Mouse (Mus musculus) thymus, postnatal 10 days (tissue): ENCODE results near the gene Gfpt2.
"Not testable (repeated sequence)": the region's sequence is repeated elsewhere in the genome, so short reads cannot be mapped to it uniquely, and the experiment has no call there.

Experiments
- DNase-seq, 2 experiments: peaks; one replicate each; pipeline ENCODE4 v3.0.0; 2021; ENCODE audit warnings: low spot score in 2 of 2

Gfpt2 gene

GRCm38 (mm10) chr11:49794342-49795144 is 565 bp downstream of the Gfpt2 start:
- peak in 1 of 2 experiments; percentile 6 for DNase-seq

GRCm38 (mm10) chr11:49798931-49799330 is 5.0 kb downstream of the Gfpt2 start:
- DNase-seq, result no peak

- no peak for DNase-seq
These were observed 7.5 kb downstream of the Gfpt2 start for GRCm38 (mm10) chr11:49801516-49801915.

DNA sequence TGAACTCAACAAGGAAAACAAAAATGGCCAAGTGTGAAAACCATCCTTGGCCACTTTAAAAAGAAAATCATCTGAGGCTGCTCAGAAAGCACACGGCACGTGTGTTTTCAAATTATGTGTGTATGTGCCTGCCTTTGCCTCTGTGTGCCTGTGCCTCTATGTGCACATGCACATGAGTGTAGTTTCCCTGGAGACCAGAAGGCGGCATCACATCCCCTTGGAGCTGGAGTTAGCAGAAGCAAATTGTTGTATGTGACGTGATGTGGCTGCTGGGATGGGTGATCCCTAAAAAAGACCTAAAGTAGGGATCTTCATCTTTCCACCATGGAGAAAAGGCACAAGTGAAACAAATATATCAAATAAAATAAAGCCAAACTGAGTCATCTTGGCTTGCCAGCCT is 9.8 kb downstream of the Gfpt2 start:
- DNase-seq, result no peak

- DNase-seq, result no peak
These were observed 12.2 kb downstream of the Gfpt2 start for GRCm38 (mm10) chr11:49806218-49806617.

GRCm38 (mm10) chr11:49808946-49809345 is 15.0 kb downstream of the Gfpt2 start:
- no peak for DNase-seq

DNA sequence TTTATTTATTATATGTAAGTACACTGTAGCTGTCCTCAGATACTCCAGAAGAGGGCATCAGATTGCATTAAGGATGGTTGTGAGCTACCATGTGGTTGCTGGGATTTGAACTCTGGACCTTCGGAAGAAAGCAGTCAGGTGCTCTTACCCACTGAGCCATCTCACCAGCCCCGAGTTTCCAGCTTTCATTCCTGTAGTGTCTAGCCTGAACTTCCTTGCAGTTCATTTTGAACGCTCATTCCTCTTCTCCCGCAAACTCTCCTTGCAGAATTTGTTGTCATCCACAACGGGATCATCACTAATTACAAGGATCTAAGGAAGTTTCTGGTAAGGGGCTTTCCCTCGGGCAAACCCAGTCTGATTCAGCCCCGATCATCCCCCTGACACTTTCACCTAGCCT is 16.7 kb downstream of the Gfpt2 start:
- not testable (repeated sequence) for DNase-seq

DNA sequence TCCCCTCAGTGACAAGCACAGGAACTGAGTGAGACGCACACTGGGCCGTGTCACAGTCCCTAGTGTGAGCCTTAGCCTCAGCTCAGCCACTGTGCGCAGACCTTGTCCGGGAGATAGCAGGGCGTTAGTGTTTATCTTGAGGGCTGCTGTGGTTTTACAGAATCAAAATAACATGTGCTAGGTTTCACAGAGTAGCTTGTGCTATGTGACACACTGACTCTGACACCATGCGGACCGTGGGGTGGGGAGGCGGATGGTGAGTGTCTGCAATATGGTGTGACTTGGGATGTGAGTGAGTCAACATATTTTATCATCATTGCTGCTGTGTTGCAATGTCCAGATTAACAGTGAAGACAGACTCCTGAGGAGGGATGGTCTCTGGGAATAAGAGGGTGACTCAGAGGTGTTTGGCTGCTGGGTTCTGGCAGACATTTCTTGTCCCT is 17.1 kb downstream of the Gfpt2 start:
- no peak for DNase-seq

DNA sequence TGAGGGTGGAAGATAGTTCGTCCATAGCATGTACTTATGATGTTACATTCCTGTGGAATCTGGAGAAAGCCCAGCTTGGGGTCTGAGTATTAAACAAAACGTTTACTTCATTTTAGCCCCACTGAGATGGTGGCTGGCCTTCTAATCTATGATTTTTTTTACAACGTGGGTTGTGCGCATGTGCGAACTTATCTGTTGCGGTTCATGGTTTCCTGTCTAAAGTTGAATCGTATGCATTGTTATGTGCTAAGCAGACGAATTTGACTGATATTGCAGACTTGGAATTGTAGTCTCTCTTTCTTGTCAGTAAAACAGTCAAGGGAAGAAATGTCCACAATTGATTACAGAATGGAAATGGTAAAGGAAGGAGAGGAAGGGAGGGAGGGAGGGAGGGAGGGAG is 17.9 kb downstream of the Gfpt2 start:
- DNase-seq, result peak in 1 of 2 experiments; percentile 29

- DNase-seq, result no peak
These were observed 25.0 kb downstream of the Gfpt2 start for GRCm38 (mm10) chr11:49818869-49819566.

DNA sequence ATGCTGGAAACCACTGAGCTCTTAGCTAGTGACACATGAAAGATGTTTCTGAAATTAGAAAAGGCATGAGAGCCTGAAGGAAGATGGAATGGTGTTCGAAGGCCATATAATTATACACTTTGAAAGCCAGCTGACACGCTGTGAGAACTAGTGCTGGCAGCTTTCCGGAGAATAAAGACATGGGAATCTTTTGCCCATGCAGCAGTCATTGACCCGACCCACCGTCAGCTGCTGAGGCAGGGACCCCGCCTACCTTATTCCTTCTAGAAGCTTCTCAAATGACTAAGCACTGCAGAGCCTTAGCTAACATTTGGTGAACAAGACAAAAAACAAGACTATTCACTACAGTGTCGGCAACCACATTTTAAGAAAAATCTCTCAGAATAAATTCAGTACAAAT is 25.7 kb downstream of the Gfpt2 start:
- no peak for DNase-seq

DNA sequence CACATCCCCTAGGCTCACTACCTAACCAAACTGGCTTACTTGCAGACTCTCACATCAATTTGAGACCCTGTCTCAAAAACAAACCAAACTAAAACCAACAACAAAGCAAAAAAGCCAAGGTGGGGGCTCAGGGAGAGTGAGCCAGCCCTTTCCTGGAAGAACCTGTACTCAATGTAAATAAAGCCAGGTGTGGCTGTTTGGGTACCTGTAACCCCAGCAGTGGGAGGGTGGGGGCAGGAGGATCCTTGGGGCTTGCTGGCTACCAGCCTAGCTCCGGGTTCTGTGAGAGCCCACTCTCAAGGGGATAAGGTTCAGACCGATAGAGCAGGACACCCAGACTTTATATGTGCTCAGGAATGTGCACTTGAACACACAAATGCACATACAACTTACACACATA is 26.9 kb downstream of the Gfpt2 start:
- DNase-seq, result no peak

GRCm38 (mm10) chr11:49821546-49821945 is 27.6 kb downstream of the Gfpt2 start:
- no peak for DNase-seq

DNA sequence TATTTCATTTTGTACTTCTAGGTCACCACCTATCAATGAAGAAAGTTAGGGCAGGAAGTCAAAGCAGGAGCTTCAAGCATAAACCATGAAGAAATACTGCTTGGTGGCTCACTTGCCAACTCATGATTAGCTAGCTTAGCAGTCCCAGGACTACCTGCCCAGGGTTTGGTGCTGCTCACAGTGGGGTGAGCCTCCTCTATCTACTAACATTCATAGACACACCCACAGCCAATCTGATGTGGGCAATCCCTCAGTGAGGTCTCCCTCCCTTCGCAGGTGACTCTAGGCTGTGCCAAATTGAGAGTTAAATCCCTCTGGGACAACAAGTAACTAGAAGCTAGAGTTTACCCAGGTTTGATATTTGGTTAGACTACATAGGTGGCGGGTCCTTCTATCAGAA is 28.4 kb downstream of the Gfpt2 start:
- DNase-seq, result no peak

GRCm38 (mm10) chr11:49824896-49825295 is 30.9 kb downstream of the Gfpt2 start:
- peak; percentile 65 to 88 for DNase-seq

- no peak for DNase-seq
These were observed 33.3 kb downstream of the Gfpt2 start for GRCm38 (mm10) chr11:49827243-49827642.

GRCm38 (mm10) chr11:49829176-49829745 is 35.3 kb downstream of the Gfpt2 start:
- no peak for DNase-seq

DNA sequence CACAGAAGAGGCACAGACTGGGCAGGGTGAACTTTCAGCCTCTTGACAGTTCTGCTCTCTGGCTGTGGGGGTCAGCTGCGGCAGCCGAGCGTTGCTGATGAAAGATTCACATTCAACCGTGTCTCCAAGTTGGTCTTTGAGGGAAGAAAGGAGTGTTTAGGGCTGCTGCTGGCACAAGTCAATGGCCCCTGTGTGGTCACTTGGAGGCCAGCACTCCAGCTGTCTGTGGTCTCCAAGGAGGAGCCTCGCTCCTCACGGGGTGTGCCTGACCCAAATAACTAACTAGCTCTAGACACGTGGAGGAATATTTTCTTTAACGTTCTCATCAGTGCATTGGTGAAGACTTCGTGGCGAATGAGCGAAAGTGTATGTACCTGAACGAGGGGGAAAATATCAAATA is 38.0 kb downstream of the Gfpt2 start:
- DNase-seq, result no peak

- DNase-seq, result no peak
These were observed 39.0 kb downstream of the Gfpt2 start for GRCm38 (mm10) chr11:49832962-49833361.

DNA sequence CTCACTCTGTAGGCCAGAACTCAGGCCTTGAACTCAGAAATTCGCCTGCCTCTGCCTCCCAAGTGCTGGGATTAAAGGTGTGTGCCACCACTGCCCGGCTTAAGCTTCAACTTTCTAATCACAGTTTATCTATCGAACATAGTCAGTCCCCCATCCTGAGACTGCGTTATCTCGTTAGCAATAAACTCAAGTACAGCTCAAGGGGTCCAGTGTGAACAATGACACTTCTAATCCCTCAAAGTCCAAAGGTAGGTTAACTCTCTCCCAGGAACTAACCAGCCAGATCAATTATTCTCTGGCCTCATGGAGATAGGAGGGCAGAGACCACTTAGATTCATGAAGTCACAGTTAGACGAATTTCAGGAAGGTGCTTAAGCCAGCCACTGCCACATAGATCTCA is 40.3 kb downstream of the Gfpt2 start:
- DNase-seq, result no peak

DNA sequence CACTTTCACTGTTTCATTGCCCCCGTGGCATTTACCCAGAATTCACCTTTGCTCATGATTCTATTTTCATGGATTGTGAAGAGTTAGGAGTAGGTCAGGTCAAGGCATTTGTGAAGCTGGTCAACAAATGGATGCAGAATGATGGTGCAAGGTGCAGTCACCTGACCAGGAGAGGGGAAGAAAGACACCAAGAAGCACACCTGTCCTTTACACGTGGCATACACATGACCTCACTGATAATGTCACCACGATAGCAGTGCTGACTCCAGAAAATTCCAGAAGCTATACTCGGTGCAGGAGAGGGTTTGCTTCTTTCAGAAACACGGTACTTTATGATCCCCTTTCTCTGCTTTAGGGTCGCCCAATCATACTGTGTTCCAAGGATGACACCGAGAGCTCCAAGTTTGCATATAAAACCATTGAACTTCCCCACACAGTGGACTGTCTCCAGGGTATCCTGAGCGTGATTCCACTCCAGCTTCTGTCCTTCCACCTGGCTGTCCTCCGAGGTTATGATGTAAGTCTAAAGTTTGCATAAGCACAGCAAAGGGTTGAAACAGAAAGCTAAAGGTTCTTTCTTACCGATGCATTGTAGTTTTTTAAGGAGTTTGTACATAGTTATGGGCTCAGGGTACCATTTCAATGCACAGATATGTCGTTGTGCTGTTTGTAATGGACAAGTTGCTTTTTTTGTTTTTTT is 41.4 kb downstream of the Gfpt2 start:
- no peak for DNase-seq

DNA sequence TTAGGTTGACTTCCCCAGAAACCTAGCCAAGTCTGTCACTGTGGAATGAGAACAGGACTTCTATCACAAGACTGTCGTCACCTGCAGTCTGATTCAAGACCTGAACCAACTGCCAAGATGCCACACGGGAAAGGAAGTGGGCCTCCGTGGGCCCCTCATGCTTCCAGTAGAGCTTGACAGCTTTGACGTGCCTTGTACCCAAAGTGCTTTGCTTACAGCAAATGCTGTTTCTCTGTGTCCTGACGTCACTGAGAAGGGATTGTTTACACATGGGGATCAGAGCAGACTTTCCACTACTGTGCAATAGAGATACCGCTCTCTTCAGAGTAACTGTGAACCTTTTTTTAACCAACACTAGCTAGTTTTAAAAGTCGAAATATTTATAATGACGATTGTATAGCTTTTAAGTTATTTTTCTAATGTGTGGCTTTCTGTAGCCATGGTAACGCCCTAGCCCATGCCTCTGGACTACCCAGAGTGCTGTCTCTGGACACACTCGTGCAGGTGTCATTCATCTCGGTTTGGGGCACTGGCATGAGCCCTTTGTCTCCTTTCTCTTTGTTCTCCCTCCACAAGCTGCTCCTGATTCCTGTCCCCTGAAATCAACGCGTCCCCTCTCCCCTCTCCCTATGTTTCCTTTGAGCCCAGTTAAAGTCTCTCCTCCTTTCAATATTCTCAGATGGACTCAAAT is 43.9 kb downstream of the Gfpt2 start:
- peak; percentile 63 to 74 for DNase-seq
